Mouse (Mus musculus): Measurements from ENCODE around the gene Rsf1.

DNA sequence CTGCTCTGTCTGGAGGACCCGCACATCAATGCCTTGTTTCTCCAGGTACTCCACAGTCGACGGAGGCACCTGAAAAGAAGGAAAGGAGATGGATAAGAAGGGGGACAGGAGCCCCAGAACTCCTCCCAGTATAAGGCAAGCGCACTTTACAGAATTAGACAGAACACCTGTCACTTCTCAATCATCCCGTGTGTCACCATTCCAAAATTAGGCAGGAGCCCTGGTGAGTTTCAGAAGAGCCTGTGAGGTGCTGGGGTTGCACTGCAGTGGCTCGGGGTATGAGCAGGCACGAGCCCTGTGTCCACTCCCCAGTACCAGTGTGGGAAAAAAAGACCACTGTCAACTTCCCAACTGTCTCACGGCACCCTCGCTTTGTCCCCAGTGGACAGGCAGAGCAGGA lies 29.0 kb upstream of the Rsf1 start:
- TF ChIP-seq CTCF (IDR thresholded peaks at IDR 0.05; ENCODE audit: low read depth) (no peak), EP300 (optimal IDR thresholded peaks at IDR 0.05) (no peak)

Data from stomach, postnatal 0 days (tissue).